Mouse (Mus musculus) adrenal gland, adult (tissue): ENCODE results near the gene Klhl25.
A peak's percentile ranks its signal among the peaks of the same experiment; 100 is the strongest.
"Not testable (repeated sequence)": the region's sequence is repeated elsewhere in the genome, so short reads cannot be mapped to it uniquely, and the experiment has no call there.

Experiments
- DNase-seq, 2 experiments: peaks; one replicate each; pipeline ENCODE4 v3.0.0; 2022 to 2023; ENCODE audit warnings: low spot score in 1 of 2; ENCODE audit not compliant: inconsistent age in 2 of 2

Gene Klhl25

GRCm38 (mm10) chr7:75842306-75842705 lies 5.8 kb upstream of the Klhl25 start:
- peak; percentile 53 to 65 for DNase-seq

GRCm38 (mm10) chr7:75845936-75846335 lies 2.2 kb upstream of the Klhl25 start:
- DNase-seq = no peak

GRCm38 (mm10) chr7:75846942-75847341 lies 1.2 kb upstream of the Klhl25 start:
- DNase-seq = no peak

- DNase-seq = no peak
These were observed 621 bp upstream of the Klhl25 start for GRCm38 (mm10) chr7:75847489-75847888.

DNA sequence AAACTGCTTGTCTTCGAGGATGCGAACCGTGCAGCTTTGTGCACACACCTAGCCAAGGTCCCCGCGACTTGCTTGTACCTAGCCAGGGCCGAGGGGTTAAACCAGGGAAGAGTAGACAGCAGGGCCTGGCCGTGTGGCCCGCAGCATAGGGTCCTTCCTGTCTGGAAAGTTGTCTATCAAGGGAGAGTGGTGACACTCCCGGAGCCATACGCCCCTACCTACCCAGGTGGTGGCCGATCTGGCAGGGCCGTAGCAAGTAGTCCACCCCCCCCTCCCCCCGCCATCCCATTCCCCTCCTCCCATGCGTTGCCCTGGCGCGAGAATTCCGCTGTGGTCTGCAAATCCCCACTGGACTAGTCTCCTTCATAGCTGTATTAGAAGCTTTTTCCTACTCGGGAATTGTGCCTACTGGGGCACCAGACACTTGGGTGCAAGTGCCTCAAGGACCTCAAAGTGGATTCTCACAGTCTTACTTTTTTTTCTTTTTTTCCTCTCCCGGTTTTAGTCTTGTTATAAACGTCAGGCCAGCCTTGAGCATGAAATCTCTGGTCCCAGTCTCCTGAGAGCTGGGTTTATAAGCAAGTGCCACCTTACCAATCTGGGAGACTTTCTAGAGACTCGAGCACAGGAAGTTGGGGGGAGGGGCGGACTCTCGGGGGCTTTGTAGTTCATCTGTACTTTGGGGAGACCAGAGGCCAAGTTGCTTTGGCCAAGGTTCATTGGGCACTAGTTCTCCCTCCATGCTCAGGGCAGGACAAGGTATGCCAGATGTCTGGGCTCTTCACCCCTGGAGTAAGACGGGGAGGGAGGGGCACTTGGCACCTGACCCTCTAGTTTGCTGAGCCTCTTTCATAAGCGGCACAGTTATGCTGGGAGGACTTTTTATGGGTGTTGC lies 913 bp downstream of the Klhl25 start:
- peak; percentile 45 to 80 for DNase-seq

DNA sequence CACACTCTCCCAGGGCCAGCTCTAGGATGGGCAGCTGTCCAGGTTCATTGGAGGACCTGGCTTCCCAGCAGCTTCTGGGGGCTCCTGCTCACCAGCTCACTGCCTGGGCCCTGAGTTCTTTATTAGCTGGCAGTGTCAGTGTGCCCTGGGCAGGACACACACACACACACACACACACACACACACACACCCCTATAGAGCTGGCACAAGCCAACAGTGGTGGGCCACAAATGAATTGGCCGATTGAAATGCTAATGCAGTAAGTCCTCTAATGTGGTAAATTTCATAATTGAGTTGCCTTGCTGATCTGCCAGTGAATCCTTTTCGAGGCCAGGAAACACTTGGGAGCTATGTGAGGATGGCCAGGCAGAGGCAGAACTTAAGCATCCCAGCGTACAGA lies 2.3 kb downstream of the Klhl25 start:
- not testable (repeated sequence) for DNase-seq

DNA sequence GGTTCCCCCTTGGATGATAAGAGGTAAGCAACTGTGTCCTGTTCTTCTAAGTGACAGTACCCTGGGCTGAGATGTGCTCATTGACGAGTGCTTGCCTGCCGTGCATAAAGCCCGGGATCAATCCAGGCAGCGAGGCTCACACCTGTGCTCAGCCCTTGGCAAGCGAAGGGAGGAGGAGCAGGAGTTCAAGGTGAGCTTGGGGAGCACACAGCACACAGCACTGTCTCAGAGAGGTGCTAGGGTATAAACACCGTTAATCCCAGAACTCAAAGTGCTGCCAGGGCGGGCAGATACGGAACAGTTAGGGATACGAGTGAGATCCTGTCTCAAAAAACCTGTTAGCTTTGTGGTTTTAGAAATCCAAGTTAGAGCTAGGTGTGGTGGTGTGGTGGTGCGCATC lies 3.2 kb downstream of the Klhl25 start:
- no peak for DNase-seq

DNA sequence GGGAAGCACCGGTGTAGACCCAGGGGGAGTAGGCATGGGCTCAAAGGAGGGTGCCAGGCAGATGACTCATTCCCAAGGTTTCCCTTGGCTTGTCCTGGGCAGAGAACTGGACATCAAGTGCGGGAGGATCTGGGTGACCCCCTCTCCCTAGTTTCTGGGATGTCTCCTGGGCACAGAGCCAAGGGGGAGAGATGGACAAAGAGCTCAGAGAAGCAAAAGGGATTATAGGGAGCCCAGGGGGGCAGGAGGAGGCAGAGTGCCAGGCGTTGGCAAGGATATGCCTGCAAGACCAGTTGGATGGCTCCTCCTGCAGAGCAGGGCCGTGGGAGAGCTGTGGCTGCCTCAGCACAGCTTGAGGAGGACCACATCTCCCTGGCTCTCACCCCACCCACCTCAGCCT lies 4.3 kb downstream of the Klhl25 start:
- DNase-seq = peak; percentile 85 to 91

DNA sequence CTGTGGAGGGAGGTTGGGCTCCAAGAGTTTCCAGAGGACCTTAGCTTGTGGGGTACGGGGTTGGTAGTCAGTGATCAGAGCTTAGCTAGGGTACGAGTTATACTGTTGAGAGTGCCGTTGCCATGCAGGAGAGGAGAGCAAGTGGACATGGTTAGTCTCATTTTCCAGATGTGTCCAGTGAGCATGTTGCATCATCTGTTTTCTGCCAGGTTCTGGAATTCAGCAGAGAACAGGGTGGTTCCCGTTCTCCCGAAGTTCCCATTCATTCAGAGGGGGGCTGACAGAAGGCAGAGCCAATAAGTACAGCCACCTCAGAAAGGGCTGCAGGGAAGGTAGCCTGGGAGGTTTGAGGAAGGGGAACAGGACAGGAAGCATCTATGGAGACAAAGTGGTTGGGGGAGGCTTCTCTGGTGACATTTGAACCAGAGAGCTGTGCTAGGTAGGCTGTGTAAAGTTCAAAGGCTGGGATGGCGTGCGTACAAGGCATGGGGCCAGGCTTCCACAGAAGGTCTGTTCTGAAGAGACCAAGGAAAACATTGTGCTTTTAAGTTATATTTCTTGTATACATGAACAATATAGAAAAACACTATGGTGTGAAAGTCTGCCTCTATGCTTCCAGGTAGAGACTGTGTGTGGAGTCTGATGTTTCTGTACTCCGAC lies 5.2 kb downstream of the Klhl25 start:
- no peak for DNase-seq

- DNase-seq = peak in 1 of 2 experiments; percentile 60
These were observed 6.3 kb downstream of the Klhl25 start for GRCm38 (mm10) chr7:75854231-75854925.

DNA sequence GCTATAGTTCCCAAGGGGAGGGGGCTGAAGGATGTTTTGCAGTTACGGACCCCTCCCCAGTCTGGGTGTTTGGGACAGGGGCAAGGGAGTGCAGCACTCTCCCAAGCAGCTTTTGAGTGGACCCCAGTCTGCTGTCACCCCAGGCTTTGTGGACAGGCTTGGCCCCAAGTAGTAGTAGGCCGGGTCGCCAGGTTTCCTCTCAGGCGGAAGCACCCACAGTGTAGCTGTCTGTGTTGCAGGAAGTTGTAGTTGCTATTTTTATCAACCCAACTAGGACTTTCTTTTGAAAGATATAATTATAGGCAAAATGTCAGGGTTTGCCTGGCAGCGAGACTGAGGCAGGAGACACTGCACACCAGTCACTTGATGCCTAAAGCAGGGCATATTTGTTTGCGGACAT lies 6.9 kb downstream of the Klhl25 start:
- DNase-seq = peak in 1 of 2 experiments; percentile 54

DNA sequence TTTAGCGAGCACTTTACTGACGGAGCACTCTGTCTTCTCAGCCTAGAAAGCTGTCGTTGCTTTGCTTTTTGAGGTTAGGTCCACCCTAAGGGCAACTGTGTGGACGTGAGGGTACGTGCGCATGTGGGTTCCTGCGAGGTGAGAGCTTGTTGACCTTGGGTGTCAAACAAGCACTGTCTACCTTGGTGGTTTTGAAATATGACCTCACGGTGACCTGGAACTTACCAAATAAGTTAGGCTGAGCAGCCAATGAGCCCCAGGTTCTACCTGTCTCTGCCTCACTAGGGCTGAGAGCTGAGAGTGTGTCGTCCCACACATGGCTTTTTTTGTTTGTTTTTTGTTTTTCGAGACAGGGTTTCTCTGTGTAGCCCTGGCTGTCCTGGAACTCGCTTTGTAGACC lies 8.1 kb downstream of the Klhl25 start:
- DNase-seq = no peak

DNA sequence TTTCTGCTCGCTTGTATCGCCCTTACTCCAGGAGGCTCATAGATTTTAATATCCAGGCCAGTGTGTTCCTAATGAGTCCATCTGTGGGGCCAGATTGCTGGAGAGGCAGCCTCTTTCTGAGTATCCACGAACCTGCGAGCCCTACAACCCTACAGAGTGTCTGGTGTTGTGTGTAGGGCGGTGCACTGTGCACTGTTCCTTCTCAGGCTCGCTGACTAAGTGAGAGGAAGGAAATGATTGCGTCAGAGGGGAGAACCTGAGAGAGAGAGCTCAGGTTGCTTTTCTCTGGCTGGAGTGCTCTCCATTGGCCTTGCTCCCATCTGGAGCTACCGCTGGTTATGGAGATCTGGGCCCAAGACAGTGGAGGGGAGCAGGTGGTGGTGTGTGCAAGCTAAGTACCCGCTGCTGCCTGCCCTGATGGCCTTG lies 11.7 kb downstream of the Klhl25 start:
- peak in 1 of 2 experiments; percentile 53 for DNase-seq

DNA sequence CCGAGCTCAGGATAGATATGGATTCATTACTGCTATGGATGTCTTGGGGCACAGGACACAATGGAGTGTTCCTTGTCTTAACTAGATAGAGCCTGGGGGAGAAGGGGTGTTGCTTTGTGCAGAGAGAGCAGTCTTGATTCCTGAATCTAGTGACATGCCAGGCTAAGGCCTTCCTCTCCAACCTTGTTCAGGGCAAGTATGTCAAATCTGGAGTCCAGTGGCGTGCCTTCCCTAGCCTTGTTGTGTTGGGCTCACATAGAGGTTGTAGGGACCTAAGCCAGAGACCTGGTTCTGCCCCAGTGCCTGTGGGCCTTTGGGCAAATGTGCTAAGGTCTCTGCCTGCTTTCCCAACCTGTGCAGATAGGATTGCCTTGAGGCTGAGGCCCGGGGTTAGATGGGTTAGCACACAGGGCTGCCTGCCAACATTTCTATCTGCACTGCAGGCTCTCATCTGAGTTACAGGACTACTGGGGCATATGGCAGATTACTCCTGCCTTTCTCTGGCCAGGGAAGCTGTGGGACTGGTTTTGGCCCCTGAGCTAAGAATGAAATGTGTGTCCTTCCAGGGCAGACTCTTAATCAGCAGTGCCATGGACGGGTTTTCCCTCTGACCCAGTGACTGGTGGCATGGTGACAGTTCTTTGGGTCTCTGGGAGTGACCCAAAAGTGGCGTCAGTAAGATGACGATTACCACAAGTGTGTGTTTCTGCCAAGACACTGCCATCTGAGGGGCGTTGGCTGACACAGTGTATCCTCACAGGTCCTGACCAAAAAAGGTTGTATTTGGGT lies 13.7 kb downstream of the Klhl25 start:
- peak in 1 of 2 experiments; percentile 70 for DNase-seq

DNA sequence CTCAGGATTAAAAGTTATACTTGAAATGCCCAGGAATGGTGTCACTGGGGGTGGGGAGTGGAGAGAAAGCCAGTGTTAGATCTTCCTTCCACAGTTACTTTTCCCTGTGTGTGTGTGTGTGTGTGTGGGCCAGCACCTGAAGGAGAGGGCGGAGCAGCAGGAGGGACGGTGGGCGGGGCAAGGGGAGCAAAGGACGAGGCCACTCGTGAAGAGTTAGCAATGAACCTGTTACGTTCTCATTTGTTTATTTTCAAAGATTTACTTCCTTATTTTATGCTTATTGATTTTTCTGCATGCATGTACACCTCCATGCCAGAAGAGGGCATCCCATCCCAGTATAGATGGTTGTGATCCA lies 14.3 kb downstream of the Klhl25 start:
- not testable (repeated sequence) for DNase-seq

- DNase-seq = not testable (repeated sequence)
These were observed 15.3 kb downstream of the Klhl25 start for GRCm38 (mm10) chr7:75863248-75863911.

DNA sequence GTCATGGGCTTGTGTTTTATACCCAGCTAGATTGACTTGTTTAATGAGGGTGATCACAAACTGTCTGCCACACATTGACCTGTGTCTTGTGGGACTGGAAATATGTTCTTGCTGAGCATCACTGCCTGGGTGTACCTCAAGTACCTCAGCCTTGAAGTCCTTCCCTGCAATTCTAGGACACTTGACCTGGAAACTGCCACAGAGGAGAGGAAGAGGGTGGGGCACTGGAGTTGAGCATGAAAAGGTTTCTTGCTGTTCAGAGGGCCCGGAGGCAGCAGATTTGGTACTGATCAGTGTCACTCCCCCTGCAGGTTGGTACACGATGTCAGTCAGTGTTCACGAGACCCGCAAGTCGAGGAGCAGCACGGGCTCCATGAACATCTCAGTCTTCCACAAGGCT lies 16.9 kb downstream of the Klhl25 start:
- DNase-seq = no peak

DNA sequence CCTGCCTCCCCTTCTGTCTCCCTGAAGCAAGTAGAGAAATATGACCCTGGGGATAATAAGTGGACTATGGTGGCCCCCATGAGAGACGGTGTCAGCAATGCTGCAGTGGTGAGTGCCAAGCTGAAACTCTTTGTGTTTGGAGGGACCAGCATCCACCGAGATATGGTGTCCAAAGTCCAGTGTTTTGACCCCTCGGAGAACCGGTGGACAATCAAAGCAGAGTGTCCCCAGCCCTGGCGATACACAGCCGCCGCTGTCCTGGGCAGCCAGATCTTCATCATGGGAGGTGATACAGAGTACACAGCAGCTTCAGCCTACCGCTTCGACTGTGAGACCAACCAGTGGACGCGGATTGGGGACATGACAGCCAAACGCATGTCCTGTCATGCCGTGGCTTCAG lies 18.4 kb downstream of the Klhl25 start:
- DNase-seq = no peak

GRCm38 (mm10) chr7:75868687-75869086 lies 20.6 kb downstream of the Klhl25 start:
- DNase-seq = no peak

DNA sequence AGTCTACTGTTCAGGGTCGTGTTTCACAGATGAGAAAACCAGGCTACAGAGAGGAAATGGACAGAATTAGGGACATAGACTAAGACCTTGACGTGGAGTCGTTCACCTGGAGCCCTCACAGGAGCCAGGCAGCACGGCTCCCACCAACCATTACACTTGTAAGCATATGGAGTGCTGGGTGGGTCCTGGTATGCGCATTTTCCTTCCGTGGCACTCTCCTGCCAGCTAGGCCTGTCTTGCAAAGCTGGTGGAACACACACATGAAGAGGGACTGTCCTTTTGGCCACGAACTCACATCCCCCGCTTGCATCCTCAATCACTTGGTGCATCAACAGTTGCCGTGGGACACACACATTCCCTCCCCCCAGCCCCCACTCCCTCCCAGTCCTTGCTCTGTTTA lies 22.4 kb downstream of the Klhl25 start:
- no peak for DNase-seq
